Mouse (Mus musculus): ENCODE data around the gene B3glct. TPM values are rescaled to one million over a fixed set of nuclear protein-coding genes. Genes with fewer than 3 reads are reported as not detected.

Gene B3glct
- polyA plus RNA-seq, 1 experiment from 2014 or later = 9.5 TPM

GRCm38 (mm10) chr5:149753073-149753472, 75.0 kb downstream of the B3glct start:
- 85% methylated on average over 3 of the region's 3 CpGs for WGBS

GRCm38 (mm10) chr5:149767116-149767515, 89.1 kb downstream of the B3glct start:
- no peaks in the 10 kb centered on the region for H3K36me3 ChIP-seq
- no peak overlapping the region for H3K9ac ChIP-seq
- H3K4me1 ChIP-seq = peaks cover under 1% of the 10 kb centered on the region; the same call in 1 of the 2 replicates
- 69% methylated on average over 8 of the region's 8 CpGs for WGBS
- no peaks in the 10 kb centered on the region for H3K27me3 ChIP-seq (replicated peaks)
- H3K4me2 ChIP-seq = no peak overlapping the region
- H3K4me3 ChIP-seq = no peak overlapping the region
- ATAC-seq (ENCODE audit: extremely low read depth, insufficient number of reproducible peaks, low FRiP score, low TSS enrichment) = no peak
- H3K27ac ChIP-seq (replicated peaks) = no peak overlapping the region
- no peaks in the 10 kb centered on the region for H3K9me3 ChIP-seq

More at GRCm38 (mm10) chr5:149753073-149753472, 75.0 kb downstream of the B3glct start:
- Histone ChIP-seq H3K4me2 (no peak overlapping the region), H3K27me3 (replicated peaks) (no peaks in the 10 kb centered on the region), H3K9ac (no peak overlapping the region), H3K4me1 (peaks cover 4% of the 10 kb centered on the region; the same call in 1 of the 2 replicates), H3K4me3 (no peak overlapping the region), H3K9me3 (peaks cover 7% of the 10 kb centered on the region; the same call in 1 of the 2 replicates), H3K36me3 (peaks cover 18% of the 10 kb centered on the region), H3K27ac (replicated peaks) (no peak overlapping the region)
- ATAC-seq (ENCODE audit: extremely low read depth, insufficient number of reproducible peaks, low FRiP score, low TSS enrichment) = no peak

GRCm38 (mm10) chr5:149767651-149768301, 89.7 kb downstream of the B3glct start:
- 78% methylated on average over 5 of the region's 5 CpGs for WGBS
- Histone ChIP-seq H3K4me3 (no peak overlapping the region), H3K4me2 (no peak overlapping the region), H3K4me1 (peaks cover 7% of the 10 kb centered on the region; the same call in 1 of the 2 replicates), H3K27ac (replicated peaks) (no peak overlapping the region), H3K27me3 (replicated peaks) (no peaks in the 10 kb centered on the region), H3K9me3 (no peaks in the 10 kb centered on the region), H3K9ac (no peak overlapping the region), H3K36me3 (no peaks in the 10 kb centered on the region)
- ATAC-seq (ENCODE audit: extremely low read depth, insufficient number of reproducible peaks, low FRiP score, low TSS enrichment) = no peak

- Histone ChIP-seq H3K9ac (no peak overlapping the region), H3K27me3 (replicated peaks) (no peaks in the 10 kb centered on the region), H3K4me3 (no peak overlapping the region), H3K9me3 (no peaks in the 10 kb centered on the region), H3K27ac (replicated peaks) (no peak overlapping the region), H3K36me3 (no peaks in the 10 kb centered on the region), H3K4me2 (no peak overlapping the region), H3K4me1 (peaks cover 8% of the 10 kb centered on the region; the same call in 1 of the 2 replicates)
- no peak for ATAC-seq (ENCODE audit: extremely low read depth, insufficient number of reproducible peaks, low FRiP score, low TSS enrichment)
- 85% methylated on average over 8 of the region's 8 CpGs for WGBS
Measured at GRCm38 (mm10) chr5:149769666-149770065, 91.6 kb downstream of the B3glct start.

GRCm38 (mm10) chr5:149776038-149776437, 98.0 kb downstream of the B3glct start:
- peaks cover 21% of the 10 kb centered on the region for H3K9me3 ChIP-seq
- H3K4me2 ChIP-seq = no peak overlapping the region
- ATAC-seq (ENCODE audit: extremely low read depth, insufficient number of reproducible peaks, low FRiP score, low TSS enrichment) = no peak
- H3K4me1 ChIP-seq = peaks cover 8% of the 10 kb centered on the region; the same call in 1 of the 2 replicates
- H3K36me3 ChIP-seq = no peaks in the 10 kb centered on the region
- 56% methylated on average over 7 of the region's 7 CpGs for WGBS
- no peak overlapping the region for H3K9ac ChIP-seq
- no peaks in the 10 kb centered on the region for H3K27me3 ChIP-seq (replicated peaks)
- no peak overlapping the region for H3K27ac ChIP-seq (replicated peaks)
- no peak overlapping the region for H3K4me3 ChIP-seq

- Histone ChIP-seq H3K27me3 (replicated peaks) (no peaks in the 10 kb centered on the region), H3K9me3 (peaks cover 28% of the 10 kb centered on the region), H3K4me1 (no peaks in the 10 kb centered on the region), H3K4me2 (no peak overlapping the region), H3K36me3 (no peaks in the 10 kb centered on the region), H3K4me3 (no peak overlapping the region), H3K27ac (replicated peaks) (no peak overlapping the region), H3K9ac (no peak overlapping the region)
- no peak for ATAC-seq (ENCODE audit: extremely low read depth, insufficient number of reproducible peaks, low FRiP score, low TSS enrichment)
- WGBS = 85% methylated on average over 6 of the region's 6 CpGs
Measured at GRCm38 (mm10) chr5:149779740-149780139, 101.7 kb downstream of the B3glct start.

- no peaks in the 10 kb centered on the region for H3K36me3 ChIP-seq
- H3K27ac ChIP-seq (replicated peaks) = no peak overlapping the region
- no peaks in the 10 kb centered on the region for H3K4me1 ChIP-seq
- no peak for ATAC-seq (ENCODE audit: extremely low read depth, insufficient number of reproducible peaks, low FRiP score, low TSS enrichment)
- H3K4me2 ChIP-seq = no peak overlapping the region
- H3K9me3 ChIP-seq = peaks cover 34% of the 10 kb centered on the region
- no peaks in the 10 kb centered on the region for H3K27me3 ChIP-seq (replicated peaks)
- H3K4me3 ChIP-seq = no peak overlapping the region
- no peak overlapping the region for H3K9ac ChIP-seq
- WGBS = 93% methylated on average over 2 of the region's 2 CpGs
Measured at GRCm38 (mm10) chr5:149780411-149780810, 102.4 kb downstream of the B3glct start.

GRCm38 (mm10) chr5:149790087-149790486, 112.1 kb downstream of the B3glct start:
- no peak for ATAC-seq (ENCODE audit: extremely low read depth, insufficient number of reproducible peaks, low FRiP score, low TSS enrichment)
- WGBS = 23% methylated on average over 8 of the region's 8 CpGs

GRCm38 (mm10) chr5:149810071-149810470, 132.0 kb downstream of the B3glct start:
- H3K4me2 ChIP-seq = no peak overlapping the region
- H3K4me1 ChIP-seq = peaks cover 10% of the 10 kb centered on the region; the same call in 1 of the 2 replicates
- no peak for ATAC-seq (ENCODE audit: extremely low read depth, insufficient number of reproducible peaks, low FRiP score, low TSS enrichment)
- H3K4me3 ChIP-seq = no peak overlapping the region
- H3K9me3 ChIP-seq = no peaks in the 10 kb centered on the region
- H3K36me3 ChIP-seq = no peaks in the 10 kb centered on the region
- H3K9ac ChIP-seq = no peak overlapping the region
- WGBS = 50% methylated on average over 2 of the region's 2 CpGs
- peaks cover 4% of the 10 kb centered on the region for H3K27me3 ChIP-seq (replicated peaks)
- H3K27ac ChIP-seq (replicated peaks) = no peak overlapping the region

More at GRCm38 (mm10) chr5:149790087-149790486, 112.1 kb downstream of the B3glct start:
- Histone ChIP-seq H3K4me2 (no peak overlapping the region), H3K9me3 (peaks cover 37% of the 10 kb centered on the region), H3K36me3 (no peaks in the 10 kb centered on the region), H3K9ac (no peak overlapping the region), H3K27me3 (replicated peaks) (no peaks in the 10 kb centered on the region), H3K27ac (replicated peaks) (no peak overlapping the region), H3K4me3 (no peak overlapping the region), H3K4me1 (no peaks in the 10 kb centered on the region)

GRCm38 (mm10) chr5:149811835-149812234, 133.8 kb downstream of the B3glct start:
- no peaks in the 10 kb centered on the region for H3K36me3 ChIP-seq
- H3K27ac ChIP-seq (replicated peaks) = no peak overlapping the region
- H3K4me2 ChIP-seq = peak overlapping the region; percentile 1; the same call in 1 of the 2 replicates
- no peak overlapping the region for H3K9ac ChIP-seq
- peaks cover 12% of the 10 kb centered on the region for H3K27me3 ChIP-seq (replicated peaks)
- peaks cover 10% of the 10 kb centered on the region; the same call in 1 of the 2 replicates for H3K4me1 ChIP-seq
- no peak overlapping the region for H3K4me3 ChIP-seq
- H3K9me3 ChIP-seq = no peaks in the 10 kb centered on the region
- no peak for ATAC-seq (ENCODE audit: extremely low read depth, insufficient number of reproducible peaks, low FRiP score, low TSS enrichment)
- 31% methylated on average over 6 of the region's 6 CpGs for WGBS

Data from heart, embryonic 13.5 days (tissue).